Mouse (Mus musculus) heart, embryonic 16.5 days (tissue): ENCODE results near the gene Wdr47. TPM values are rescaled to one million over a fixed set of nuclear protein-coding genes. Genes with fewer than 3 reads are reported as not detected.
"Not testable (repeated sequence)": the region's sequence is repeated elsewhere in the genome, so short reads cannot be mapped to it uniquely, and the experiment has no call there.

Source experiments
- ATAC-seq: fragments of 200-750 bp; cut with Nextera tagmentation; replicated peaks from 2 replicates; pipeline ENCODE4 v1.8.0; 2017; ENCODE audit warnings: moderate number of reproducible peaks; ENCODE audit not compliant: insufficient read depth, low FRiP score; ENCODE audit errors: extremely low read depth
- H3K27ac ChIP-seq: fragments of 300-500 bp; sonication (generic); 2 replicates; pipeline ENCODE4 v1.5.1; 2014; ENCODE audit warnings: mild to moderate bottlenecking, low read length, control low read depth, moderate library complexity
- H3K27me3 ChIP-seq: fragments of 300-500 bp; sonication (generic); 2 replicates; pipeline ENCODE4 v1.6.1; 2014; ENCODE audit warnings: low read length, mixed read lengths; ENCODE audit not compliant: control insufficient read depth, insufficient read depth
- H3K36me3 ChIP-seq: fragments of 300-500 bp; sonication (generic); 2 replicates; pipeline ENCODE4 v1.6.1; 2014; ENCODE audit not compliant: control insufficient read depth, insufficient read depth
- H3K4me1 ChIP-seq: fragments of 300-500 bp; sonication (generic); 2 replicates; pipeline ENCODE4 v1.6.1; 2014; ENCODE audit warnings: low read length, mixed read lengths; ENCODE audit not compliant: control insufficient read depth, insufficient read depth
- H3K4me2 ChIP-seq: fragments of 300-500 bp; sonication (generic); 2 replicates; pipeline ENCODE4 v1.6.1; 2014; ENCODE audit warnings: low read depth, mild to moderate bottlenecking, control low read depth, low read length
- H3K4me3 ChIP-seq: fragments of 300-500 bp; sonication (generic); 2 replicates; pipeline ENCODE4 v1.5.1; 2014; ENCODE audit warnings: mild to moderate bottlenecking, control low read depth, low read length
- H3K9ac ChIP-seq: fragments of 300-500 bp; sonication (generic); 2 replicates; pipeline ENCODE4 v1.6.1; 2014; ENCODE audit warnings: low read length, control low read depth
- H3K9me3 ChIP-seq: fragments of 300-500 bp; sonication (generic); replicated peaks from 2 replicates; pipeline ENCODE4 v1.6.1; 2016; ENCODE audit warnings: low read length; ENCODE audit not compliant: control insufficient read depth
- WGBS: fragments of 180-500 bp; shearing (Covaris S2); extraction: QIAGEN DNeasy Blood & Tissue Kit; methylation state at CpG from one replicate; pipeline ENCODE4 v1.1.7; 2014; 5-methylcytosine and 5-hydroxymethylcytosine counted together
- polyA plus RNA-seq: library from polyadenylated mRNA; unstranded; fragments of >200 nt; fragmentation: Nextera tagmentation; extraction: Ambion mirVana; gene quantifications from 2 replicates; pipeline ENCODE4 v1.2.1, GENCODE M21; 2015

The Wdr47 gene
- polyA plus RNA-seq, 1 experiment from 2014 or later: 6.7 TPM

GRCm38 (mm10) chr3:108652866-108653642 lies 62.0 kb downstream of the Wdr47 start:
- WGBS: 16% methylated on average over 9 of the region's 9 CpGs
- no peak for ATAC-seq
- Histone ChIP-seq H3K9me3 (no peaks in the 10 kb centered on the region), H3K4me2 (peak overlapping the region; percentile 62), H3K36me3 (no peaks in the 10 kb centered on the region), H3K4me1 (peaks cover 10% of the 10 kb centered on the region), H3K27me3 (no peaks in the 10 kb centered on the region), H3K27ac (no peak overlapping the region), H3K9ac (peak overlapping the region; percentile 54), H3K4me3 (peak overlapping the region; percentile 40)

- H3K4me2 ChIP-seq: peak within 1 kb of the TSS; percentile 75
- peak within 1 kb of the TSS; percentile 89 for H3K9ac ChIP-seq
- 0% methylated on average over 57 of the region's 57 CpGs for WGBS
- H3K36me3 ChIP-seq: no peaks in the 10 kb centered on the region
- H3K4me3 ChIP-seq: peak within 1 kb of the TSS; percentile 73
- no peaks in the 10 kb centered on the region for H3K27me3 ChIP-seq
- H3K9me3 ChIP-seq: no peaks in the 10 kb centered on the region
- peaks cover 10% of the 10 kb centered on the region for H3K4me1 ChIP-seq
- H3K27ac ChIP-seq: peak within 1 kb of the TSS; percentile 82
- peak; percentile 95 for ATAC-seq
These were observed 62.8 kb downstream of the Wdr47 start, which contains the start of gene Clcc1 for GRCm38 (mm10) chr3:108653710-108654379. Clcc1 (plus strand) TSS chr3:108653913.

GRCm38 (mm10) chr3:108654566-108654965 lies 63.5 kb downstream of the Wdr47 start:
- peak overlapping the region; percentile 75 for H3K4me2 ChIP-seq
- no peaks in the 10 kb centered on the region for H3K9me3 ChIP-seq
- no peaks in the 10 kb centered on the region for H3K36me3 ChIP-seq
- H3K9ac ChIP-seq: peak overlapping the region; percentile 89
- peak overlapping the region; percentile 73 for H3K4me3 ChIP-seq
- no peak overlapping the region for H3K27ac ChIP-seq
- ATAC-seq: no peak
- 13% methylated on average over 14 of the region's 14 CpGs for WGBS
- H3K27me3 ChIP-seq: no peaks in the 10 kb centered on the region
- H3K4me1 ChIP-seq: peaks cover 10% of the 10 kb centered on the region

- Histone ChIP-seq H3K4me3 (no peak overlapping the region), H3K4me1 (peaks cover 10% of the 10 kb centered on the region), H3K4me2 (no peak overlapping the region), H3K36me3 (no peaks in the 10 kb centered on the region), H3K9ac (no peak overlapping the region), H3K9me3 (no peaks in the 10 kb centered on the region), H3K27me3 (no peaks in the 10 kb centered on the region), H3K27ac (no peak overlapping the region)
- no peak for ATAC-seq
- 86% methylated on average over 7 of the region's 7 CpGs for WGBS
These were observed 64.4 kb downstream of the Wdr47 start for GRCm38 (mm10) chr3:108655486-108655885.

- H3K4me3 ChIP-seq: no peak overlapping the region
- WGBS: 91% methylated on average over 9 of the region's 9 CpGs
- H3K27ac ChIP-seq: no peak overlapping the region
- H3K4me2 ChIP-seq: no peak overlapping the region
- peaks cover 10% of the 10 kb centered on the region for H3K4me1 ChIP-seq
- ATAC-seq: no peak
- H3K36me3 ChIP-seq: peaks cover 19% of the 10 kb centered on the region
- no peak overlapping the region for H3K9ac ChIP-seq
- no peaks in the 10 kb centered on the region for H3K27me3 ChIP-seq
- H3K9me3 ChIP-seq: no peaks in the 10 kb centered on the region
These were observed 67.5 kb downstream of the Wdr47 start for GRCm38 (mm10) chr3:108658612-108659011.

- no peak overlapping the region for H3K27ac ChIP-seq
- peaks cover 33% of the 10 kb centered on the region for H3K36me3 ChIP-seq
- no peak for ATAC-seq
- H3K9me3 ChIP-seq: no peaks in the 10 kb centered on the region
- no peak overlapping the region for H3K4me3 ChIP-seq
- no peaks in the 10 kb centered on the region for H3K4me1 ChIP-seq
- H3K9ac ChIP-seq: no peak overlapping the region
- no peaks in the 10 kb centered on the region for H3K27me3 ChIP-seq
- WGBS: 89% methylated on average over 1 of the region's 1 CpGs
- no peak overlapping the region for H3K4me2 ChIP-seq
These were observed 69.9 kb downstream of the Wdr47 start for GRCm38 (mm10) chr3:108660941-108661340.

GRCm38 (mm10) chr3:108676616-108677015 lies 85.5 kb downstream of the Wdr47 start:
- no peaks in the 10 kb centered on the region for H3K9me3 ChIP-seq
- peaks cover 62% of the 10 kb centered on the region for H3K36me3 ChIP-seq
- H3K4me1 ChIP-seq: no peaks in the 10 kb centered on the region
- WGBS: 72% methylated on average over 4 of the region's 4 CpGs
- no peak overlapping the region for H3K4me2 ChIP-seq
- H3K27ac ChIP-seq: no peak overlapping the region
- no peak overlapping the region for H3K4me3 ChIP-seq
- no peak for ATAC-seq
- no peak overlapping the region for H3K9ac ChIP-seq
- H3K27me3 ChIP-seq: no peaks in the 10 kb centered on the region

- Histone ChIP-seq H3K9ac (no peak overlapping the region), H3K9me3 (no peaks in the 10 kb centered on the region), H3K4me2 (no peak overlapping the region), H3K4me3 (no peak overlapping the region), H3K4me1 (no peaks in the 10 kb centered on the region), H3K36me3 (peaks cover 47% of the 10 kb centered on the region), H3K27me3 (no peaks in the 10 kb centered on the region), H3K27ac (no peak overlapping the region)
- 90% methylated on average over 4 of the region's 4 CpGs for WGBS
- ATAC-seq: no peak
These were observed 89.9 kb downstream of the Wdr47 start for GRCm38 (mm10) chr3:108681004-108681403.

- peaks cover 32% of the 10 kb centered on the region for H3K36me3 ChIP-seq
- not testable (repeated sequence) for H3K9ac ChIP-seq, H3K27ac ChIP-seq, H3K4me1 ChIP-seq, H3K27me3 ChIP-seq, H3K4me3 ChIP-seq, ATAC-seq, H3K4me2 ChIP-seq, H3K9me3 ChIP-seq
- 87% methylated on average over 5 of the region's 5 CpGs for whole genome bisulfite sequencing
These were observed 92.5 kb downstream of the Wdr47 start for GRCm38 (mm10) chr3:108683597-108683996.
